In genomic region chr5:20986271-20986670, GRCm38 (mm10) we compare ENCODE assay signal across 22 mouse cellular contexts.
"Had no signal": no experiment of that assay in that cellular context is flagged by ENCODE, and none has a peak within 500 bp of the region (broad histone marks: within the 10 kb centered on the region; RNA-seq: fewer than 3 reads in every experiment).

No protein-coding gene starts in this region.

- H3K27ac ChIP-seq: forebrain, embryonic 15.5 days; heart, embryonic 13.5 days; heart, embryonic 15.5 days; hindbrain, embryonic 13.5 days; hindbrain, embryonic 15.5 days; hindbrain, postnatal 0 days; layer of hippocampus, adult 2 months; left cerebral cortex, adult 2 months; limb, embryonic 10.5 days; limb, embryonic 12.5 days; liver, embryonic 13.5 days; liver, embryonic 15.5 days had no signal

- ATAC-seq: forebrain, embryonic 15.5 days; forebrain, postnatal 0 days; hindbrain, postnatal 0 days; intestine, embryonic 16.5 days had no signal

- DNase-seq: forebrain, postnatal 0 days; gastrocnemius, postnatal 14 days; gastrocnemius, postnatal 36 days; heart, adult 18-20 months; heart, postnatal 14 days; heart, postnatal 36 days; liver; liver, embryonic 13.5 days had no signal

- H3K4me3 ChIP-seq: forebrain, embryonic 15.5 days; heart, embryonic 13.5 days; heart, embryonic 15.5 days; hindbrain, embryonic 13.5 days; hindbrain, embryonic 15.5 days; layer of hippocampus, adult 2 months; left cerebral cortex, adult 2 months; limb, embryonic 10.5 days; limb, embryonic 12.5 days; liver, embryonic 13.5 days; liver, embryonic 15.5 days had no signal

- H3K27me3 ChIP-seq: forebrain, embryonic 15.5 days; heart, embryonic 13.5 days; heart, embryonic 15.5 days; hindbrain, embryonic 13.5 days; hindbrain, embryonic 15.5 days; limb, embryonic 12.5 days; liver, embryonic 13.5 days; liver, embryonic 15.5 days had no signal

- H3K9ac ChIP-seq: forebrain, embryonic 15.5 days; forebrain, postnatal 0 days; heart, embryonic 13.5 days; heart, embryonic 15.5 days; hindbrain, embryonic 13.5 days; hindbrain, embryonic 15.5 days; limb, embryonic 12.5 days; liver, embryonic 13.5 days; liver, embryonic 15.5 days had no signal

- H3K4me1 ChIP-seq: forebrain, embryonic 15.5 days; heart, embryonic 13.5 days; heart, embryonic 15.5 days; hindbrain, embryonic 13.5 days; hindbrain, embryonic 15.5 days; limb, embryonic 10.5 days; limb, embryonic 12.5 days; liver, embryonic 13.5 days; liver, embryonic 15.5 days had no signal

- H3K9me3 ChIP-seq: forebrain, embryonic 15.5 days; heart, embryonic 13.5 days; heart, embryonic 15.5 days; hindbrain, embryonic 13.5 days; hindbrain, embryonic 15.5 days; limb, embryonic 10.5 days; limb, embryonic 12.5 days; liver, embryonic 13.5 days; liver, embryonic 15.5 days had no signal

- H3K4me2 ChIP-seq: forebrain, embryonic 15.5 days; heart, embryonic 11.5 days; heart, embryonic 13.5 days; heart, embryonic 15.5 days; hindbrain, embryonic 13.5 days; hindbrain, embryonic 15.5 days; limb, embryonic 12.5 days; liver, embryonic 11.5 days; liver, embryonic 13.5 days; liver, embryonic 15.5 days had no signal
